Mouse (Mus musculus): ENCODE results near the gene Klrb1a. TPM values are rescaled to one million over a fixed set of nuclear protein-coding genes. Genes with fewer than 3 reads are reported as not detected.

The Klrb1a gene
- polyA plus RNA-seq, 2 experiments = 0.11 to 0.55 TPM

- Histone ChIP-seq H3K9me3 (ENCODE audit: control insufficient read depth, low read length) (no peaks in the 10 kb centered on the region), H3K4me2 (ENCODE audit: low read depth) (no peak overlapping the region), H3K4me1 (replicated peaks; ENCODE audit: control insufficient read depth in 2 of 2, insufficient read depth in 2 of 2, low read length in 1 of 2) (no peaks in the 10 kb centered on the region), H3K36me3 (replicated peaks; ENCODE audit: control insufficient read depth, insufficient read depth, low read depth) (no peaks in the 10 kb centered on the region), H3K27ac (no peak overlapping the region), H3K4me3 (ENCODE audit: insufficient read depth in 1 of 2, low read depth in 2 of 2, low read length in 2 of 2) (no peak overlapping the region), H3K27me3 (ENCODE audit: control insufficient read depth, insufficient read depth, low read length) (no peaks in the 10 kb centered on the region), H3K9ac (replicated peaks) (no peak overlapping the region)
- WGBS (ENCODE audit: insufficient replicate concordance) = 63% methylated on average over 9 of the region's 9 CpGs
- TF ChIP-seq CTCF (IDR thresholded peaks at IDR 0.05; ENCODE audit: low read depth) (no peak), EP300 (IDR thresholded peaks at IDR 0.05; ENCODE audit: low read depth) (no peak)
- ATAC-seq (ENCODE audit: insufficient read depth) = no peak
- no peak for DNase-seq (ENCODE audit: low read depth in 3 of 3, low spot score in 3 of 3)
Observed at GRCm38 (mm10) chr6:128577301-128577700, 46.0 kb downstream of the Klrb1a start.

GRCm38 (mm10) chr6:128566589-128566988 lies 56.7 kb downstream of the Klrb1a start:
- WGBS (ENCODE audit: insufficient replicate concordance) = 74% methylated on average over 11 of the region's 11 CpGs
- TF ChIP-seq CTCF (IDR thresholded peaks at IDR 0.05; ENCODE audit: low read depth) (no peak), EP300 (IDR thresholded peaks at IDR 0.05; ENCODE audit: low read depth) (no peak)
- no peak overlapping the region for H3K4me3 ChIP-seq (ENCODE audit: insufficient read depth in 1 of 2, low read depth in 2 of 2, low read length in 2 of 2)
- H3K4me1 ChIP-seq (replicated peaks; ENCODE audit: control insufficient read depth in 2 of 2, insufficient read depth in 2 of 2, low read length in 1 of 2) = no peaks in the 10 kb centered on the region
- DNase-seq (ENCODE audit: low read depth in 3 of 3, low spot score in 3 of 3) (no peak), ATAC-seq (ENCODE audit: insufficient read depth) (no peak)
- H3K9ac ChIP-seq (replicated peaks) = no peak overlapping the region
- H3K4me2 ChIP-seq (ENCODE audit: low read depth) = no peak overlapping the region
- no peaks in the 10 kb centered on the region for H3K9me3 ChIP-seq (ENCODE audit: control insufficient read depth, low read length)
- no peaks in the 10 kb centered on the region for H3K27me3 ChIP-seq (ENCODE audit: control insufficient read depth, insufficient read depth, low read length)
- H3K36me3 ChIP-seq (replicated peaks; ENCODE audit: control insufficient read depth, insufficient read depth, low read depth) = no peaks in the 10 kb centered on the region
- H3K27ac ChIP-seq = no peak overlapping the region

Other genes with a start within 250 kb of the Klrb1a start
- 0.07 and 0.08 TPM in 2 replicates for gene Tex52, start 248.1 kb downstream of the Klrb1a start, polyA plus RNA-seq (2012; rRNA removed)
- not detected in 2 replicates for gene Tex52, start 248.1 kb downstream of the Klrb1a start, polyA plus RNA-seq (2014; fragmentation: Nextera tagmentation; extraction: Ambion mirVana)
- gene Gm44596, start 248.0 kb downstream of the Klrb1a start, polyA plus RNA-seq (2012; rRNA removed) = not detected in 2 replicates
- not detected in 2 replicates for gene Gm44596, start 248.0 kb downstream of the Klrb1a start, polyA plus RNA-seq (2014; fragmentation: Nextera tagmentation; extraction: Ambion mirVana)
- 0.70 and 0.95 TPM in 2 replicates for gene Nrip2, start 224.2 kb downstream of the Klrb1a start, polyA plus RNA-seq (2012; rRNA removed)
- gene Nrip2, start 224.2 kb downstream of the Klrb1a start, polyA plus RNA-seq (2014; fragmentation: Nextera tagmentation; extraction: Ambion mirVana) = 1.3 and 1.5 TPM in 2 replicates
- gene Itfg2, start 198.6 kb downstream of the Klrb1a start, polyA plus RNA-seq (2012; rRNA removed) = 9.4 and 9.8 TPM in 2 replicates
- 8.7 and 11.9 TPM in 2 replicates for gene Itfg2, start 198.6 kb downstream of the Klrb1a start, polyA plus RNA-seq (2014; fragmentation: Nextera tagmentation; extraction: Ambion mirVana)
- 86.7 and 121 TPM in 2 replicates for gene Fkbp4, start 184.9 kb downstream of the Klrb1a start, polyA plus RNA-seq (2012; rRNA removed)
- gene Fkbp4, start 184.9 kb downstream of the Klrb1a start, polyA plus RNA-seq (2014; fragmentation: Nextera tagmentation; extraction: Ambion mirVana) = 158 and 179 TPM in 2 replicates
- gene Pzp, start 96.8 kb downstream of the Klrb1a start, polyA plus RNA-seq (2012; rRNA removed) = 119 and 187 TPM in 2 replicates
- 201 and 204 TPM in 2 replicates for gene Pzp, start 96.8 kb downstream of the Klrb1a start, polyA plus RNA-seq (2014; fragmentation: Nextera tagmentation; extraction: Ambion mirVana)
- 4.0 and 7.9 TPM in 2 replicates for gene A2ml1, start 41.9 kb downstream of the Klrb1a start, polyA plus RNA-seq (2012; rRNA removed)
- gene A2ml1, start 41.9 kb downstream of the Klrb1a start, polyA plus RNA-seq (2014; fragmentation: Nextera tagmentation; extraction: Ambion mirVana) = 12.7 and 13.1 TPM in 2 replicates
- 0.06 and 0.07 TPM in 2 replicates for gene Clec2h, start 38.9 kb upstream of the Klrb1a start, polyA plus RNA-seq (2012; rRNA removed)
- gene Clec2h, start 38.9 kb upstream of the Klrb1a start, polyA plus RNA-seq (2014; fragmentation: Nextera tagmentation; extraction: Ambion mirVana) = 0.14 TPM in 1 of 2 replicates, not detected in the other
- not detected in 2 replicates for gene Klrb1, start 99.5 kb upstream of the Klrb1a start, polyA plus RNA-seq (2012; rRNA removed)
- gene Klrb1, start 99.5 kb upstream of the Klrb1a start, polyA plus RNA-seq (2014; fragmentation: Nextera tagmentation; extraction: Ambion mirVana) = not detected in 2 replicates
- gene Klrb1c, start 165.7 kb upstream of the Klrb1a start, polyA plus RNA-seq (2012; rRNA removed) = 0.04 and 0.09 TPM in 2 replicates
- 0.09 and 0.25 TPM in 2 replicates for gene Klrb1c, start 165.7 kb upstream of the Klrb1a start, polyA plus RNA-seq (2014; fragmentation: Nextera tagmentation; extraction: Ambion mirVana)
- not detected in 2 replicates for gene Gm44511, start 202.8 kb upstream of the Klrb1a start, polyA plus RNA-seq (2012; rRNA removed)
- not detected in 2 replicates for gene Gm44511, start 202.8 kb upstream of the Klrb1a start, polyA plus RNA-seq (2014; fragmentation: Nextera tagmentation; extraction: Ambion mirVana)
- 0.08 and 0.18 TPM in 2 replicates for gene Klrb1b, start 202.8 kb upstream of the Klrb1a start, polyA plus RNA-seq (2012; rRNA removed)
- gene Klrb1b, start 202.8 kb upstream of the Klrb1a start, polyA plus RNA-seq (2014; fragmentation: Nextera tagmentation; extraction: Ambion mirVana) = 0.13 TPM in 1 of 2 replicates, not detected in the other

All from liver, embryonic 14.5 days (tissue).